Mouse (Mus musculus): ENCODE data around the gene Tet3.

Tet3 gene

GRCm38 (mm10) chr6:83459034-83459644 is at the start of gene Tet3:
Tet3 (minus strand) TSS chr6:83459084.
- DNase-seq (ENCODE audit: low read depth, low spot score), result no peak

- DNase-seq (ENCODE audit: low read depth, low spot score), result no peak
Observed at GRCm38 (mm10) chr6:83507168-83507546, 48.3 kb upstream of the Tet3 start.

- DNase-seq (ENCODE audit: low read depth, low spot score), result peak; percentile 99
Observed at GRCm38 (mm10) chr6:83506258-83507167, 47.6 kb upstream of the Tet3 start, which contains the start of gene Dguok. Dguok (minus strand) TSS chr6:83506969.

GRCm38 (mm10) chr6:83505554-83505953 is 46.7 kb upstream of the Tet3 start:
- no peak for DNase-seq (ENCODE audit: low read depth, low spot score)

- no peak for DNase-seq (ENCODE audit: low read depth, low spot score)
Observed at GRCm38 (mm10) chr6:83503361-83503760, 44.5 kb upstream of the Tet3 start.

- DNase-seq (ENCODE audit: low read depth, low spot score), result peak; percentile 71
Observed at GRCm38 (mm10) chr6:83502656-83503055, 43.8 kb upstream of the Tet3 start.

- DNase-seq (ENCODE audit: low read depth, low spot score), result no peak
Observed at GRCm38 (mm10) chr6:83501524-83502310, 42.8 kb upstream of the Tet3 start.

- no peak for DNase-seq (ENCODE audit: low read depth, low spot score)
Observed at GRCm38 (mm10) chr6:83500462-83500861, 41.6 kb upstream of the Tet3 start.

- DNase-seq (ENCODE audit: low read depth, low spot score), result peak; percentile 67
Observed at GRCm38 (mm10) chr6:83499078-83499477, 40.2 kb upstream of the Tet3 start.

GRCm38 (mm10) chr6:83496753-83497710 is 38.1 kb upstream of the Tet3 start:
- no peak for DNase-seq (ENCODE audit: low read depth, low spot score)

- no peak for DNase-seq (ENCODE audit: low read depth, low spot score)
Observed at GRCm38 (mm10) chr6:83496009-83496752, 37.3 kb upstream of the Tet3 start.

GRCm38 (mm10) chr6:83490622-83491021 is 31.7 kb upstream of the Tet3 start:
- DNase-seq (ENCODE audit: low read depth, low spot score), result no peak

GRCm38 (mm10) chr6:83488200-83488599 is 29.3 kb upstream of the Tet3 start:
- no peak for DNase-seq (ENCODE audit: low read depth, low spot score)

GRCm38 (mm10) chr6:83487298-83487697 is 28.4 kb upstream of the Tet3 start:
- DNase-seq (ENCODE audit: low read depth, low spot score), result no peak

- no peak for DNase-seq (ENCODE audit: low read depth, low spot score)
Observed at GRCm38 (mm10) chr6:83485854-83486253, 27.0 kb upstream of the Tet3 start.

- DNase-seq (ENCODE audit: low read depth, low spot score), result no peak
Observed at GRCm38 (mm10) chr6:83483776-83484175, 24.9 kb upstream of the Tet3 start.

- DNase-seq (ENCODE audit: low read depth, low spot score), result no peak
Observed at GRCm38 (mm10) chr6:83482418-83483085, 23.7 kb upstream of the Tet3 start.

GRCm38 (mm10) chr6:83480019-83480655 is 21.3 kb upstream of the Tet3 start:
- no peak for DNase-seq (ENCODE audit: low read depth, low spot score)

- DNase-seq (ENCODE audit: low read depth, low spot score), result no peak
Observed at GRCm38 (mm10) chr6:83479193-83479592, 20.3 kb upstream of the Tet3 start.

Data from telencephalon, adult 2 months (tissue).